Mouse (Mus musculus) lung, adult 10 weeks (tissue): ENCODE data around the gene Aatf. TPM values are rescaled to one million over a fixed set of nuclear protein-coding genes. Genes with fewer than 3 reads are reported as not detected.

Source experiments
- polyA plus RNA-seq: library from polyadenylated mRNA; stranded (reverse); fragments of 350-450 nt; fragmentation: Illumina TruSeq; extraction: RNeasy Lipid Tissue Mini Kit (QIAGEN cat#74804); gene quantifications from one replicate; pipeline ENCODE4 v1.2.3, GENCODE M21; 2014; ENCODE audit warnings: low read depth, low replicate concordance; ENCODE audit not compliant: insufficient read depth

The Aatf gene
- 10.7 TPM for polyA plus RNA-seq

GRCm38 (mm10) chr11:84513171-84514116 lies at the start of gene Aatf:
Gene Aatf, minus strand, starts transcription at chr11:84513522.

GRCm38 (mm10) chr11:84525421-84526274 lies 12.3 kb upstream of the Aatf start, which contains the start of gene Lhx1:
Gene Lhx1, minus strand, starts transcription at chr11:84525535.

Other genes with a start within 250 kb of the Aatf start
- gene Lhx1, start 12.0 kb upstream of the Aatf start, polyA plus RNA-seq, result not detected